Mouse (Mus musculus) cerebellum, postnatal 4 days (tissue): ENCODE data around the gene Mindy3.
"Not testable (repeated sequence)": the region's sequence is repeated elsewhere in the genome, so short reads cannot be mapped to it uniquely, and the experiment has no call there.

Experiments
- DNase-seq, 2 experiments: peaks; one replicate each; pipeline ENCODE4 v3.0.0; 2022; ENCODE audit warnings: low spot score in 2 of 2, mixed read lengths in 1 of 2

Mindy3 gene

GRCm38 (mm10) chr2:12419262-12419655 lies at the start of gene Mindy3:
Gene Mindy3, minus strand, starts transcription at chr2:12419470.
- DNase-seq, result peak; percentile 68 to 88

GRCm38 (mm10) chr2:12459732-12460131 lies 40.5 kb upstream of the Mindy3 start:
- no peak for DNase-seq

DNA sequence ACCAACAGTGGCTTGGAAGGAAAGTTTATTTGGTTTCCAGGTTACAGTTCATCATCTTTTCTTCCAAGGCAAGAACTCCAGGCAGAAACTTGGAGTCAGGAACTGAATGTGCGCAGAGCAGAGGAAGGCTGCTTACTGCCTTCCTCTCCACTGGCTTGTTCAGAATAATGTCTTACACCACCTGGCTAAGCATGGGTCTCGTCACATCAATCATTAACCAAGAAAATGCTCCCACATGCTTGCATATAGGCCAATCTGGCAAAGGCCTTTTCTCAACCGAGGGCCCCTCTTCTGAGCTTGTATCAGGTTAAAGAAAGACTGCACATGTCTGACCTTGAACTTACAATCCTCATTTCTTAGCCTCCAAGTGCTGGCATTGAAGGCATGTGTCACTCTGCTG lies 30.8 kb upstream of the Mindy3 start:
- no peak for DNase-seq

GRCm38 (mm10) chr2:12440120-12440519 lies 20.9 kb upstream of the Mindy3 start:
- DNase-seq, result no peak

GRCm38 (mm10) chr2:12439543-12439942 lies 20.3 kb upstream of the Mindy3 start:
- no peak for DNase-seq

- DNase-seq, result no peak
These were observed 18.9 kb upstream of the Mindy3 start for GRCm38 (mm10) chr2:12438181-12438580.

DNA sequence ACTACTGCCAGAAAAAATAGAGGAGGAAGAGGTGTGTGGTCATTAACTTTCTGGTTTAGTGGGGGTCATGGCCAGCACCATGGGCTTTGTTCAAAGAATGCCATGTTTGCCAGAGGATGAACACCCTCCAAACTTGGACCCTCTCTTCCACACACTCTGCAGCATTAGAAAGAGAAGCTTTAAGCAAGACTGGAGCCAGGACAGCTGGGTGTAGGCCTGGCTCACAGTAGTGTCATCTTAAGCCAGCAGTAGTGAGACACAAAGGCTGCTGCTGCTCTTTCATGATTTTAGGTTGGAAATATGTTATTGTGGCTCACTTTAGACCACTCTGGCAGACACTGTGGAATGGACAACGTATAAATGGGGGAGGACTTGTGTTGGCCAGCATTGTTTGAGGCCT lies 12.8 kb upstream of the Mindy3 start:
- no peak for DNase-seq

GRCm38 (mm10) chr2:12424374-12424773 lies 5.1 kb upstream of the Mindy3 start:
- DNase-seq, result no peak

DNA sequence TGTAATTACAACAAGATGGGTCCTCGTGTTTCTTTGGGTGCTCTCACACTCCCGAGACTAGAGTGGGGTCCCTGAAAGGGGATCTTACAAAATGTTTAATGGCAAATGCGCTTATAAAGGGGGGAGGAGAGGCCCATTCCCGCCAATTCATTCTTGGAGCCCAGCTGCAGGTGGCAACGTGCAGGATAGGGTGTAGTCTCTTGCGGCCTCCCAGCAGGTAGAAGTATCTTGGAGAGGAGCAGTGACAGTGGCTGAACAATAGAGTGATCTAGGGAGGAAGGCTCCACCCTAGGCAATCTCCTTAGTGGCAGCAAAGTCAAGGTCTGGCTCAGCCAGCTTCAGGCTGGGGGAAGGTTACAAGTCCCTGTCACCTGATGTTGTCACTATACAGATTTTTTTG lies 4.2 kb upstream of the Mindy3 start:
- DNase-seq, result not testable (repeated sequence)

GRCm38 (mm10) chr2:12418534-12419261 lies 572 bp downstream of the Mindy3 start:
- DNase-seq, result peak in 1 of 2 experiments; percentile 20

GRCm38 (mm10) chr2:12418121-12418520 lies 1.1 kb downstream of the Mindy3 start:
- peak in 1 of 2 experiments; percentile 1 for DNase-seq

- DNase-seq, result no peak
These were observed 7.0 kb downstream of the Mindy3 start for GRCm38 (mm10) chr2:12412309-12412708.

DNA sequence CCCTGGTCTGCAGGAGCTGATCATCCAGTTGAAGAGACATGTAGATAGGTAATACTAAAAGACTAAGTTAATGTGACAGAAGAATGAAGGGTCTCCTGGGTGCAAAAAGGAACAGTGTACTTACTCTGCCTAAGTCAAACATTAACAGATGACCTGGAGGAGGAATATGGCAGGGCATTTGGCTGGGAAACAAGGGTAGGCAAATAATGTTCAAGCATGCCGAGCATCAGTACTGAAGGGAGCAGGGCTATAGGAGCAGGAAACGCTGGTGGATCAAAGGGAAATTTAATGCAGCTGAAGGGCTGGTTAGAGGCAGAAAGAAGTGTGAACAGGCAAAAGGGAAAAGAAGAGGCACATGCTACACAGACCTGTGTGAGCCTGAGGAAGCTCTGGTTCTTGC lies 8.1 kb downstream of the Mindy3 start:
- no peak for DNase-seq

GRCm38 (mm10) chr2:12406737-12407136 lies 12.5 kb downstream of the Mindy3 start:
- DNase-seq, result no peak

GRCm38 (mm10) chr2:12402469-12402868 lies 16.8 kb downstream of the Mindy3 start:
- no peak for DNase-seq

DNA sequence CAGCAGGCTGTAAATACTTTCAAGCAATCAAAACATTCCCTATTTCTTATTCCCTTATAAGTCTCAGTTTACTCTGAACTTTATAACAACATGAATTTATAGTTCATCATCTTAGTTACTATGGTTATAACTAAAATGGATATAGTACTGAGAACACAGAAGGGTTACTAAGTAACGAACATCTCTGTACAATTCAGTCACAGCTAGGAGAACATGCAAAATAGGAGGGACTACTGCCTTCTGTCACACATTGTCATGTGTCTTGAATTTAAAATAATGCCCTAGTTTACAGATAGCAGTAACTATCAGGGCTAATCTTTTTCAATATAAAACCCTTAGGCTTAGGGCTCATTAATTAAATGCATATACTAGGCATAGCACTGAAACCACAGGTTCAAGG lies 18.1 kb downstream of the Mindy3 start:
- no peak for DNase-seq

- peak in 1 of 2 experiments; percentile 35 for DNase-seq
These were observed 30.2 kb downstream of the Mindy3 start for GRCm38 (mm10) chr2:12389028-12389427.

DNA sequence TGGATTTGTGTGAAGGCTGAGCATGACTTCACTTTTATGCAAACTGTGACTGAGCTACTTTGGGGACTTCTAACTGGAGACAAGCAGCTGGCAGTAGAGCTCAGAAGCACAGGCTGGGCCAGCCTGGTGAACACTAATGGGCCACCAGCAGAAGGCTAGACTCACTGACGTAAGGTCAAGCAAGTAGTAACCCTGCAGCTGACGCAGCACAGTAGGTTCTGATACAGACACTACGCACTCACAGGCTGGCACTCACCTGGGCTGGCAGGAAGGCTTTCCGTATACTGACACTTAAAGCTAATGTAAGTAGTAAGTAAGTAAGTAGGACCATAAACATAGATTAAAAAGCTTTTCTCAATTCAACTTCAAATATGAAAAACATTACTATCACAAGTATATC lies 30.7 kb downstream of the Mindy3 start:
- no peak for DNase-seq

DNA sequence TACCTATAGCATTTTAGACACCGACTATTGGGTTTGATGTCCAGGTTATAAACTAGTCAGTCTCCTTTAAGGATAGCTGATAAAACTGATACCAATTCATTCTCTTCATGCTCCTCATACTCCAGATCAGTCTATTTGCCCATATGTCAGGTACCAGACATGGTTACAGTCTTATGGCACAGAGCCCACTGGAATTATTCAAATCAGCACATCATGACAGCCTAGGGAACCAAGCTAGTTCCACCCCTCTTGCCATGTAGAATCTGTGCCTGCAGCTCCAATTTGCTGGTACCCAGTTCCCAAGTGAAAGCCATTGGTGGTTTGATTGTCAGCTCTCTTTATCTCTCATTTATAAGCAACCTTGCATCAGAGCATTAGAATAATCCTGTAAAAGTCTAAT lies 34.9 kb downstream of the Mindy3 start:
- no peak for DNase-seq

DNA sequence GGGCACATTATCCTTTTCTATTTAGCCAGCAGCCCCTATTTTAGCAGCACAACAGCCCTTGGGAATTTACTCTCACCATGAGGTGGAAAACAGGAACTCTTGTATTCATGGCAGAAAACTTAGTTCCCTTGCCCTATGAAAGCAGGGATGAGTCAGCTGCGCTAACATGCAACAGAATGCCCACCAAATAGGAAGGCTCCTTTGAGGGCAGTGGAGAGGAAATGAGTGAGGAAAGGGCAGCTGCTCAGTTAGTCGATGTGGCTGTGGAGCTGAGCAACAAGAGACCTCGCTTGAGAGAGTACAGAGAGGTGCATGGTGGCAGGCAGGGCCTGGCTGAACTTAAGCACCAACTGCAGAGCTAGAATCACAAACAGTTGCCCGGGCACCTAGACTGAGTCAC lies 36.6 kb downstream of the Mindy3 start:
- no peak for DNase-seq

DNA sequence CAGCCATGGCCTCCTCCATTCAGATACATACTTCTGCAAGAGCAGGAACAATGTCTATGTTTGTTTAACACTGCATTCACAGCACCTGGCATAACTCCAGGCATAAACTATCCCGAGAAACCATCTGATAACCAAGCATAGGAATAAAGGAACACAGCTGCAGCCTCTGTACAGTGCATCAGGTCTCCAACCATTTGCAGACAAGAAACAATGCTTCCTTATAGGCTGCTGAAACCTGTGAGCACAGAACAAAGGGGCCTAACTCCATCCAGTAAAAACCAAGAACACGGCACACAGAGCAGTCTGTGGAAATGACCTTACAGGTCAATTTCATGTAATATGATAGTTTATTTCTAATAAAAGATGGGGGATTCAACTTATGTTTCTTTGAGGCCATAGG lies 39.0 kb downstream of the Mindy3 start:
- no peak for DNase-seq

GRCm38 (mm10) chr2:12378591-12378990 lies 40.7 kb downstream of the Mindy3 start:
- no peak for DNase-seq

DNA sequence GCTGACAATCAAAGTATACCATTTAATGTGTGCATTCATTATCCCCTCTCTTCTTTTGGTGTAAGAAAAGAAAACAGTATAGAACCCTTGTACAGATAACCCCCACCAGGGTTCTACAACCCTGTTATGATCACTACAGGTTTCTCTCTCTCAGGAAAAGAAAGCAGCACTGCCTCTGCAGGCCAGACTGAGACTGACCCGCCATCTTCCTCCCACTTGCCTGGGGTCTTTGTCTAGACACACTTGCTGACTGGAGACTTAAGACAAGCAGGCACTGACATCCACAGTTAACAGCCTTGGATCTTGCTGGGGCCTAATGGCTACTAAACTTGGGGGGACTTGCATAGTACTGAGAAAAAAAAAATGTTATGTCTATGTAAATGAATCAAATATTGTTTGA lies 42.2 kb downstream of the Mindy3 start:
- DNase-seq, result no peak

GRCm38 (mm10) chr2:12372883-12373282 lies 46.4 kb downstream of the Mindy3 start:
- no peak for DNase-seq
